Mouse (Mus musculus) urinary bladder, adult 2 months (tissue): Measurements from ENCODE around the gene Zbtb42. TPM values are rescaled to one million over a fixed set of nuclear protein-coding genes. Genes with fewer than 3 reads are reported as not detected.

ENCODE experiments used
- DNase-seq: peaks from one replicate; pipeline ENCODE4 v3.0.0; 2022; ENCODE audit warnings: low spot score
- polyA plus RNA-seq: library from polyadenylated mRNA; depleted of rRNA; stranded (reverse); fragments of >200 nt; gene quantifications from 2 replicates; pipeline ENCODE4 v1.2.3, GENCODE M21; 2012

Gene Zbtb42
- polyA plus RNA-seq, 1 experiment = 18.0 TPM

DNA sequence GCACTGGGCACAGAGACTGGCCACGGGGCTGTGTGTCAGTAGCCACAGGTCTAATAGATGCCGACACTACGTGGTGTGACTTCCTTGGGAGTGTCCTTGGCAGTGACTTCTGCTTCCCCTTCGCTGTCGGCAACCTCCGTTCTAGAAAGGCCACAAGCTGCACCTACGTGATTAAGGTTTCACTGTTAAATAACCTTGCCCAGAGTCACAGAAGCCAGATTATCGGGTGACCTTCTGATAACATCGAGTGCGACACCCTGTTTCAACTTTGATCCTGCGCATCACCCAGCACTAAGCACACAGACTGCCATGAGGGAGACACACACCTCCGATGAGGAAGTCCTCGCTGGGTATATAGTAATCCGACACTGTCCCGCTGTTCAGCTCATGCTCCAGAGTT lies 9.8 kb downstream of the Zbtb42 start:
- no peak for DNase-seq

- peak; percentile 94 for DNase-seq
Measured at GRCm38 (mm10) chr12:112693185-112694126, 14.8 kb downstream of the Zbtb42 start.

GRCm38 (mm10) chr12:112694127-112694475 lies 15.5 kb downstream of the Zbtb42 start:
- no peak for DNase-seq

DNA sequence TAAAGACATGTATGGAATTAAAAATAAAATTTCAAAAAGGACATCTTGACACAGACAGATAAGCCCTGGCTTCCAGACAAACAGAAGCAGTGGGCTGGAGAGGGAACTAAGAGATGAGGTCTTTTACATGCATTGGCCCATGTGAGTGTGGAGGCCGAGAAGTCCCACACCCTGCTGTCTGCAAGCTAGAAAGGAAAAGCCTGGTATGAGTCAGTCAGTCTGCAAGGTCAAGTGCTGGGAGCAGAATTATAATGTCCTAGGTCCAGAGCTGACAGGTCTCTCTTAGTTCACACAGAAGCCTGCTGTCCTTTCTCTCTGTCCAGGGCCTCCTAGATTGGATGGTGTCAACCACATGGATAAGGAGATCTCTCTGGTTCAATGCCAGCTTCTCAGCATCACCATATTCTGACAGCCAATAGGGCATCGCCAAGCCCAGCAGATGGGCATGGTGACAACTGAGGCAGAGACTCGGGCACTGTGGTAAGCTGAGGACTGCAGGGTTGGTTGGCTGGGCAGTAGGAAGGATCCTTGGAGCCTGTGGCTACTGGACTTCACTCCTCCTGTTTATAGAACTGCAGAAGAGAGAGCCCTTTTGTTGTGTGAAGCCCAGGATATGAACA lies 18.3 kb downstream of the Zbtb42 start:
- no peak for DNase-seq

GRCm38 (mm10) chr12:112700522-112700921 lies 21.9 kb downstream of the Zbtb42 start:
- DNase-seq = no peak

- DNase-seq = no peak
Measured at GRCm38 (mm10) chr12:112702374-112703320, 24.0 kb downstream of the Zbtb42 start.

DNA sequence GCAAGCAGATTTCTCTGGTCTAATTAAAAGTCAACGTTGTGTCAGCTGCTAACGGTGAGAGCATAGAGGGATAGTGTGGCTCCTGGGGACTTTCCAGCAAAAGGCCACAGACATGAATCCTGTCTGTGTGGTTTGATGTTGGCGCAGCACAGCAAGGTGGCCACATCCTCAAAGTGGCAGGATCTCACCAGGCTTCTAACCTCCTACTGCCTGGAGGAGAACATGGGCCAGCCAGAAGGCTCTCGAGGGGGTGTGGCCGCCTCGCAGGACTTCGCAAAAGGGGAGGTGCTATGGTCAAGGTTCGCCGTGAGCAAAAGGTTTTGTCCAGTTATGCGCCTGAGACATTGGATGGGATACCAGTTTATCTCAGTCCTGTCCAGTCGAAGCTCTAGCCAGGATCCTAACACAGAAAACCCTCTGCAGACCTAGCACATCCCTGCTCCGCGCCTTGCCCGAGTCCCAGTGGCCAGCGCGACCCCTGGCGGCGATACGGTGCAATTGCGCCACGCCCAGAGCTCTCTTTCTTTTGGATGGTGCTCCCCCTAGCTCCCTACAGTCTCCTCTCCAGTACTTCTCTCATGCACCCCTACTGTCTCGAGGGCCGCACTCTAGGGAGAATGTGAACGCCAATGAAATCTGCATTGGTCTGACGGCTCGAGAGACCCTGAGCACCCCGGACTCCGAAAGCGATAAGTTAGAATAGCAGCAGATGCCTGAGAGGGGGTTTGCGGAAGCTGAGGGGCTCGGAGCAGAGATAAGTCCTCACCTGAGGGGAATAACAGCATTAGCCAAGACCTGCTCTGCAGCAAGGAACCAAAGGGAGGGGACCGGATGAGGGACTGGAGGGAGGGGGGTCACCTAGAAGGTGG lies 28.3 kb downstream of the Zbtb42 start:
- peak; percentile 92 for DNase-seq

- no peak for DNase-seq
Measured at GRCm38 (mm10) chr12:112707573-112707869, 28.9 kb downstream of the Zbtb42 start.

DNA sequence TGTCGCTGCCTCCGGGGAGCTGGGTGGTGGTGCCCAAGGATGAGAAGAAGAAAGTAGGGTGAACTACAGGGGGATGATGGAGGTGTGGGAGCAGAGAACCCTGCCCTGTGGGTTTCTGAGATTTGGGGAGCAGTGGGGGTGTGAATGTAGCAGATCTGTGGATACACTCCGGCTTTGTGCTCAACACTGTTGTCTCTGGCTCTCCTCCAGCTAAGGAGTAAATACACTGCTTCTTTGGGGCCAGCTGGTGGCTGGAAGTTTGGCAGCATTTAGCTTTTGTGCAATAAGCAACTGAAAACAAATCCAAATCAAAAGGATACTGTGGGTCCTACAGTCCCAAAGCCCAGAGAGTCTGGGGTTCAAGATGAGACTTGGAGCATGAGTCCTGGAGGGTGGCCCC lies 35.4 kb downstream of the Zbtb42 start:
- no peak for DNase-seq

- no peak for DNase-seq
Measured at GRCm38 (mm10) chr12:112717140-112717539, 38.5 kb downstream of the Zbtb42 start.

GRCm38 (mm10) chr12:112718995-112719394 lies 40.4 kb downstream of the Zbtb42 start:
- DNase-seq = no peak

- DNase-seq = no peak
Measured at GRCm38 (mm10) chr12:112720216-112720615, 41.6 kb downstream of the Zbtb42 start, which contains the start of gene Cep170b. TSS of gene Cep170b (plus strand) at chr12:112720455.

DNA sequence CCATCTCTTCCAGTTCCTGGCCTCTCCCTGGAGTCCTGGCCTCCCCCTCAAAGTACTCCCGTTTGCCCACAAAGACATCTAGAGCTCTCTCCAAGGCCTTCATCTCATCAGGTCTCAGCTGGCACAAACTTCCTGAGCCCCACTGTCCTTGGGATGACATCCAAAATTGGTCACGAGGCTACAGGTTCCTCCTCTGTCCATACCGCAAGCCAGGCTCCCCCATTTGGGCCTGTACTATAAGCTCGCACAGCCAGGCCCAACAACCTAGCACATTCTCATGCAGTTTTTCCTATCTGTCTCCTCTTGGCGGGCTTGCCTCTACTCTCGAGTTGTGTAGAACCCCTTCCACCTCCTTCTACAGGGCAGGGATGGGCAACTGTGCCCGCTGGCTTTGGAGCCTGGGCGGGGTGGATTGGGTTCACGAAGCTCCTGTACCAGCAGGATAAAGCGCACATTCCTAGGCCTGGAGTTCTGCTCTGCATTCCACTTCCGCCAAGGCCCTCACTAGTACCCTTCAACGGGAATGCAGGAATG lies 42.3 kb downstream of the Zbtb42 start:
- DNase-seq = no peak

DNA sequence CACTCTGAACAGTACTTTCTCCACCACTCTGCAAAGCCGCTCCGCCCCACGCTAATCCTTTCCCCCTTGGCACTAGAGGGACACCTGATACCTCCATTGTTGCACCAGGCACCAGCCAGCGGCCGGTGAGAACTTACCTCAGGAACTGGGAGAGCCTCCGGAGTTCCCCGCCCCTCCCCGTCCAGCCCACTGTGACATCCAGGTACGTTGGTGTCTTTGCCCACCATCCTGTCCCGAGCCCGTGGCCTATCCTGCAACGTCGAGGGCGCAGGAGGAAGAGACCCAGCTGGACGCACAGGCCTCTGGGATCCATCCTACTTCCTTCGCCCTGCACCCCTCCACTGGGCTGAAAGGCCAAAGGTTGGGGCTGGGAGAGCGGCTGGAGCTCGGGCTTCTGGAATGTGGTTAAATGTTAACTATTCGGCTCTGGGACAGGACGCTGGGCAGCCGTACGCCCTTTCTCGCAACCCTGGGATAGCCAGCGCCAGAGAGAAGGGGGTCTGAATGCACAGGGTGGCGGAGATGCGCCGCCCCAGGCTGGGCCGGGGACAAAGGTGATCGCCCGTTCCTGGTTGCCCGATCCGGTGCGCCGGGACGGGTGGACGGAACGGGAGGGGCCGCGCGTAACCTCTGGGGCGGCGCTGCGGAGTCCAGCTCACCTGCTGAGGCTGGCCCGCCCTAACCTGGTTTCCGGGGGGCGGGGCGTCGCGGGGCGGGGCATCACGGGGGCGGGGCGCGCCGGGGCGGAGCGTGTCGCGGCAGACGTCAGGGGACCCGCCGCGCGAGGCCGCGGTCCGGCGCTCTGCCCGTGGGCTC lies 43.0 kb downstream of the Zbtb42 start:
- DNase-seq = peak; percentile 72

DNA sequence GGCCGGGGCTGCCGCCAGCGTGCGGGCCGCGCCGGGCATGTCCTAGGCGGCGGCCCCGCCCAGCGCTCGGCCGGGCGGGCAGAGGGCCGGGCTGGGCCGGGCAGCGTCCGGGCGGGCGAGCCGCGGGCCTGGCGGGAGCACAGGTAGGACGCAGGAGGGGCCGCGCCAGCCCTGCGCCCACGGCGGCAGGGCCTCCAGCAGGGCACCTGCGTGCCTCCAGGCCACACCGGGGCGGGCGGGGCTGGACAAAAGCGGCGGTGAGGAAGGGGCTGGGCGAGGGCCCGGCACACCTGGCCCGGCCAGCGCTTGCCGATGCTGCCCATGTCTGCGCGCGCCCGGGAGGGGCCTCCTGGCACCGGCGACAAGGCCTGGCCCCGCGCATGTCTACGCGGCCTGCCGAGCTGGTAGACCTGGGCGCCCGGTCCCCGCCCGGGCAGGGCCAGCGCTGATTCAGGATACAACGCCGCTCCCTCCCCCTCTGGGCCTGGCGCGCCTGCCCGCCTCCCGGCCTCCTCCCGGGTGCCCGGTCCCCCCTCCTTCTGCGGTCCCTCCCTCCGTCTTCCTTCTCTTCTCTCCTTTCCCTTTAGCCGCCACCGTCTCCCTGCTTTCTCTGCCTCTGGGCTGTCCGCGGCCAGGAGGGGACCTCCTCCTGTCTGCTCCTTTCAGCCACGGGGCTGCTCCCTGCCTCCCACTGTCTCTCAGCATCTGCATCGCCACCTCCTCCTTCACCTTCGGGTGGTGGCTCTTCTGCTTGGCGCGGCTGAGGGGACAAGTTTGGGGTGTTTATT lies 43.8 kb downstream of the Zbtb42 start:
- peak; percentile 75 for DNase-seq

- no peak for DNase-seq
Measured at GRCm38 (mm10) chr12:112723028-112723330, 44.4 kb downstream of the Zbtb42 start.

GRCm38 (mm10) chr12:112723445-112723844 lies 44.8 kb downstream of the Zbtb42 start:
- DNase-seq = no peak

- no peak for DNase-seq
Measured at GRCm38 (mm10) chr12:112724077-112724805, 45.6 kb downstream of the Zbtb42 start.

DNA sequence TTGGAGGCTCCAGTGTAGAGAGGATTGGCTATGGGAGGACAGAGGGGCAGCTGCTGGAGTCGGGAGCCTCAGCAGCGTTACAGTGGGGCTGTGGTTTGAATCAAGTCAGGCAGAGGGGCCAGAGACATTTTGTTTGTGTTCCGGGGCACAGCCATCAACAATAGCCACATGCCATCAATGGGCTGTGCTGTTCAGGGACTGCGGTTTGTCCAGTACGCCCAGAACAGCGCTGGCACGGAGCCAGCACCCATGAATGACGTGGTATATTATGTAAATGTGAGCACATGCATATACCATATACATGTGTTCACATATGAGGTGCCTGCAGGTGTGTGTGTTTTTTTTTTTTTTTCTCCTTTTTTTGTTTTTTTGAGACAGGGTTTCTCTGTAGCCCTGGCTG lies 49.2 kb downstream of the Zbtb42 start:
- no peak for DNase-seq
